Mouse (Mus musculus): ENCODE measurements at regions not wholly inside any gene's neighbourhood (a gene's known extent, or its start where the extent isn't known, plus 50 kb on each side); places are given as distances from the start of the nearest gene placed in this dataset.

DNA sequence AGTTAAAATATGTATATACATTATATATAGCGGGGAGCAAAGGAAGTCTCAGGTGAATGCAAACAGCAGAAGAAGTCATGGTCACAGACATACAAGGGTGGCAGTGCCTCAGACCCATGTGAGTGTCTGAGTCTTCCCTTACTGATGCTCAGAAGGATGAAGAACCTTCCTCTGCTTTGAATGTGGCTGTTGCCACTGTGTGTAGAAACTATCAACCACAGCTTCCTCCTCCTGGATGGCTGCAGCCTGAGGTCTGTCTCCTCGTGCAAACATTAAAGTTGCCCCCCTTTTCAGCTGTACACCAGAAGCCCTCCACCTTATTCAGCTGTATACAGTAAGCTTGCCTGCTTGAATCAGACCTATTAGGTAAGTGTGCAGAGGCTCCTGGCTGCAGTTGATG lies 79.4 kb upstream of the Tspan5 start:
- no peak for DNase-seq (ENCODE audit: extremely low spot score, low spot score)

DNA sequence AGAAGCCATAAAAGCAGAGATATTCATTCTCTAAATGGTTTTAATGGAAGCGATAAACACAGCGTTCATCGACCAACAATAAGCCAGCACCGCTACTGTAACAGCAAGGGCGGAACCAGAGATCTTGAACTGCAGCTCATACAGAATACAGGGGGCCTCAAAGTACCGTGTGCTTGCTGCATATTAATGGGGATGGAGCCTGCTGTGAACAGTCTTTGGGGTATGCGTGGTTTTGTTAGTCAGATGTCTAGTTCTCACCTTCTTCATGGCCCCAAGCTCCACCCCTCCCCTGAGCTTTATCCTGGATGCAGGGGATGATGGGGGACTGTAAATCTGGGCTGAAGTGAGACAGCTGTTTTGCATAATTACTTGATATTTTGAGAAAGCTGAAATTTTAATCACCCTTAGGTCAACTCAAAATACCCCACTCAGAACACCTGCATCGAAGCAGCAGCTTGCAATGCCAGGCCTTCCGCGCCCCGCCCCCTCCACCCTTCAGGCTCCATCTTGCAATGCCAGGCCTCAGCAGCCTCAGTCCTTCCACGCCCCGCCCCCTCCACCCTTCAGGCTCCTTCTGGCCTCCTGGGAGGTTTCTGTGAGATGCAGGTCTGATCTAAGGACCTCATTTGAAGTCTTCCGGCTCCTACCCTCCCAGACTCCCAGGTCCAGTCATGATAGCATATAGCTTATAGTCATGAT lies 73.5 kb upstream of the Tspan5 start:
- DNase-seq (ENCODE audit: extremely low spot score, low spot score): no peak

DNA sequence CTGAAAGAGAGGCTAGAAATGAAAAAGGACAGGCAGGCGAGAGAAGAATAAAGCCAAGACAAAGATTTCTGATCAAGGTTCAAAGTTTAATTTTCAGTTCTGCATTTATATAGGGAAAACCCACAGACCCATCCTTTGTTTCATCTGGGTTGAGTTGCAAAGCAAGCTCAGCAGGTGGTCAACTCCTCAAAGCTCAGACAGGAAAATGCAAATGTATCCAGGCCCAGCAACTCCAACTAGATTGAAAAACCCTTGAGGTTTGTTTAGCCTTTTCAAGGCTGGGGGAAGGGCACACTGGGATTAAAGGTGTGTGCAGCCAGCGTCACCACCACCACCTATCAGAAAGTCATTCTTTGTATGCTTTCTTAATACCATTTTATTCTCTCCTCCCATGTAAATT lies 66.1 kb upstream of the Tspan5 start:
- DNase-seq (ENCODE audit: extremely low spot score, low spot score): no peak

DNA sequence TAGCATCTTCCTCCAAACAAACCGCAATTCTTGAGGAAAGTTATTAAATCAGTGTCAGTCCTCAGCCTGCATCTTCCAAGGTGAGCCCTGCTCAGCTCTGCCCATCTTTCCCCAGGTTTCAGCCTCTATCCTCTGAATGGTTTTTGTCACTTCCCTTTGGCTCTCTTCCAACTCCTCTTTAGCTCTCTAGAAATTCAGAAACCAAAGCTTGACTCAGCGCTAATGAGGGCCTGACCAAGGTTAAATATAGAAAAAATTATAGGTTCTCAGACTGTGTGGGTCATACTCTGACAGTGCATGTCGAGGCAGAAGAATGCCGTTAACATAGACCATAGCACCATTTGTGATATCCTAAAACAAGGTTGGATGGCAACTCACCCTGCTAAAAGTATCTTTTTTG lies 63.6 kb upstream of the Tspan5 start:
- DNase-seq (ENCODE audit: extremely low spot score, low spot score): no peak

DNA sequence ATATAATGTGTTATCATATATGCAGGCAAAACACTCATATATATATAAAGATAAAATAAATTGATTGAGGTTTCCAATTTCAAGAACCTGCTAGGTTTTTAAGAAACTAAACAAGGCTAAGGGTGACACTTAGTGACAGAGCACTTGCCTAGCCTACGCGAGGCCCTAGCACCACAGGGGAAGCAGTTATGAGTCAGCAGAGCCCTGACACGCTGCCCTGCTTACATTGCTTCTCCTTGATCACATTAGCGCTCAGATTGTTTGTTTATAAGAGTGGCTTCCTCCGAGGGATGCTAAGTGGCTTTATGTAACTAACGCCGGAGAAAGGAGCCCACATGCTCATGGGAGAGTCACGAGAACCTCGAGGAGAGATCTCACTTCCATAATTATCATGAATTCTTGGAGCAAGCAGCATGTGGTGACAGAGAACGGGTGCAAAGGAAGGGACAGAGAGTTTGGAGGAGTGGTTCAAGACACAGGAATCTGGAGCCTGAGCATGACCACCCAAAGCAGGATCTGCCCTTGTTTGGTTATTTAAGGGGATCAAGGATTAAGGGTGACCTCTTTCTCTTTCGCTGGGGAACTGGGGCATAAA lies 55.3 kb upstream of the Tspan5 start:
- DNase-seq (ENCODE audit: extremely low spot score, low spot score): no peak

DNA sequence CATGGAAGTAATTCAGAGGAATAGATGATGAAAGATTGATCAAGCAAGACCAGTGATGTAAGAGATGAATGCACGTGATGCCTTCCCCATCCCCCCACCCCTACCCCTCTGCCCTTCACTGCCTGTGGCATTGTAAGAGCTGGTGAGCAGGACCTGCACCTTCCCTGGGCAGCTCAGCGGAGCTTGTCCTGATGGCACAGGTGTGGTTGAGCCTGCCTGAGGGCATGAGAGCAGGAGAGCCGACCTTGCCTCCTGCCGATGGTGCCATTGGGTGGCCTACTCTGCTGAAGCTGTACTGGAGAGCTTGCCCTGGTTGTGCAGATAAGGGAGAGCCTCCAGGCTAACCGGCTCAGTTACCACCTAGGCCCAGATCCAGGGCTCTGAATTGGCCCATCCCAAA lies 53.4 kb upstream of the Tspan5 start:
- DNase-seq (ENCODE audit: extremely low spot score, low spot score): no peak

Measured in neural tube, embryonic 10.5 days (tissue).